Mouse (Mus musculus) thymus, postnatal 10 days (tissue): ENCODE measurements around the gene Cd4.

ENCODE experiments used
- DNase-seq, 2 experiments: peaks; one replicate each; pipeline ENCODE4 v3.0.0; 2021; ENCODE audit warnings: low spot score in 2 of 2

Gene Cd4

GRCm38 (mm10) chr6:124885956-124886381, 2.1 kb downstream of the Cd4 start:
- peak; percentile 54 to 70 for DNase-seq

DNA sequence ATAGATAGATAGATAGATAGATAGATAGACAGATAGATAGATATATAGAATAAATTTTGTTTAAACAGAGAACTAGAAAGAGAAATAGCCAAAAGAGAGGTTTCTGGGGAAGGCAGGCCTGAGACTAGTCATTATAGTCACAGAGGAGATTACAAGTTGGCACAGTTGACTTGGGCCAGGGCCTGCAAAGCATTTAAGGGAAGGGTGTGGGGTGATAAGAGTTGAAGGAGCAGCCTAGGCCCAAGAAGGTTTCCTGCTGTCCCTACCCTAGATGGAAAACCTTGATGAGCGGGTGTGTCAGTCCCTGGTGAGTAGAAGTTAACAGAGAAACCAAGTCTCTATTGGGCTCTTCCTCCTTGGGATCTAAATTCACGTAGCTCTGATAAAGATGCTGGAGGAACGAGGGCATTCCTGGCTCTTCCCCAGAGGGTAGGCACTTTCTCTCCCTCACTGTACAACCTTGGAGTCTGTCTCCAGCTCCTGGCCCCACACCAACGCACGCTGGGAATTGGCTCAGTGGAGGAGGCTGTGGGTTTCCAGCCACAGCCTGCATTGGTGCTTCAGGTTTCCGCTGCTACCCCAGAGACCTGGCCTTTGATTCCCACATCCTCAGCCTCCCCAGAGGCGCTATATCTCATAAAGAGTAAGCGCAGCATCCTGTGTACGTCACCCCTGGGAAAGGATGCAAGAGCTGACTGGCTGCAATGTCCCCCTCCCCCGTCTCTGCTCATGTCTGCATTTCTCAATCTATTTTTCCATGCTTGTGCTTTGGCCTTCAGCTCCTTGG, 3.1 kb downstream of the Cd4 start:
- peak; percentile 76 to 80 for DNase-seq

- DNase-seq = no peak
Observed at GRCm38 (mm10) chr6:124883351-124883750, 4.7 kb downstream of the Cd4 start.

DNA sequence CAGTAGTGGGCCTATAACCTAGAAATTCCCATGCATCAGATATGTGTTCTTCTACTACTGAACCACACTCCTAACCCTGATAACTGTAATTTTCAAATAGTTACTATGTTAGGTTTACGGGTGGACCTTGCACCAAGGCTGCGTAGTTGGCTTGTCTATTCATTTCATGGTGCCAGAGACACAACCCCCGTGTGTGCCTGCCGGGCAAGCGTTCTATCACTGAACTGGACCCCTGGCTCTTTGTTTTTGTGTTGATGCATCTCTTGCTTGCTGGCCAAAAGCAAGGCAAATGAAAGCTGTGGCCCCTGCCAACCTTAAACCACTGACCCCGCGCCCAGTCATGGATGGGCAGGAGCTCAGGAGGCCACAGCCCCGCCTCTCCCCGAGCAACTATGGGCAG, 6.2 kb downstream of the Cd4 start:
- DNase-seq = no peak

DNA sequence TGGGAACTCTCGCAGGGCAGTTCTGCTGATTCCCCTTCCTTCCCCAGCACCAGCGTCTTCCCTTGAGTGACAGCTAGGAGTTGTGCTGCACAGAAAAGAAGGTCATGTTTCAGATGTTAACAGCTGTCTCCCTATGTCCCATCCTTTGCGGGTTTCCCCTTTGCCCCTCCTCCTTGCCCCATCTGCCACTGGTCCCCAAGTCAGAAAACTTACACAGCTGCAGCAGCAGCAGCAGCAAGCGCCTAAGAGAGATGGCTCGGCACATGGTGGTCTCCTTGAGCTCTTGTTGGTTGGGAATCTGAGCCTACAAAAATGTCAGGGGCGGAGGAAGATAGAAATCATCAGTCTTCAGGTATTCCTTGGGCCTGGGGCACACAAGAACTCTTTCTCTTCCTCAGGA, 8.6 kb downstream of the Cd4 start:
- DNase-seq = peak; percentile 71 to 82

GRCm38 (mm10) chr6:124874348-124874747, 13.7 kb downstream of the Cd4 start:
- no peak for DNase-seq

GRCm38 (mm10) chr6:124866560-124866959, 21.5 kb downstream of the Cd4 start:
- no peak for DNase-seq

DNA sequence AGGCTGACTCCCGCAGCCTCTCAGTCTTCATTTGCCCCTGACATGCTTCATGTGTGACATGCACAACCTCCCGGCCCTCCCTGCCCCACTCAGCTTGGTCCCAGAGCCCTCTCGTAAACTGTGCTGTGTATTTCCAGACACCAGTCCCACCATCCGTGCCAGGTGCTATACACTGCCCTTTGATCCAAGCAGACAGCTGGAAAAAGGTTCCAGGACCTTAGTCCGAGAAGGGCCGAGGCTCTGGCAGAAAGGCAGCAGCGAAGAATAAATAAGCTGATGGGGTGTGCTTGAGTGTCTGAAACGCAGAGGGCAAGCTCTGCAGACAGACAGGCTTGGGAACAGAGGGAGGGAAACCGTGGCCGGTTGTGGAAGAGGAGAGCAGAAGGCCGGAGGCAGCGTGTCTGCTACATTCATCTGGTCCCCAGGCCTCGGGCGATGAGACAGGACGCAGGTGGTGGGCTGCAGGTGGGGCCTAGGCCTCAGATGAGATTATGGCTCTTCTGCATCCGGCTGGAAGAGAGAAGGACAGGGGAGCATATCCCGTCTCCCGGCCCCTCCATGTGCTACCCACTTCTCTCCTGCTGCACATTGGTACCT, 22.2 kb downstream of the Cd4 start:
- no peak for DNase-seq

DNA sequence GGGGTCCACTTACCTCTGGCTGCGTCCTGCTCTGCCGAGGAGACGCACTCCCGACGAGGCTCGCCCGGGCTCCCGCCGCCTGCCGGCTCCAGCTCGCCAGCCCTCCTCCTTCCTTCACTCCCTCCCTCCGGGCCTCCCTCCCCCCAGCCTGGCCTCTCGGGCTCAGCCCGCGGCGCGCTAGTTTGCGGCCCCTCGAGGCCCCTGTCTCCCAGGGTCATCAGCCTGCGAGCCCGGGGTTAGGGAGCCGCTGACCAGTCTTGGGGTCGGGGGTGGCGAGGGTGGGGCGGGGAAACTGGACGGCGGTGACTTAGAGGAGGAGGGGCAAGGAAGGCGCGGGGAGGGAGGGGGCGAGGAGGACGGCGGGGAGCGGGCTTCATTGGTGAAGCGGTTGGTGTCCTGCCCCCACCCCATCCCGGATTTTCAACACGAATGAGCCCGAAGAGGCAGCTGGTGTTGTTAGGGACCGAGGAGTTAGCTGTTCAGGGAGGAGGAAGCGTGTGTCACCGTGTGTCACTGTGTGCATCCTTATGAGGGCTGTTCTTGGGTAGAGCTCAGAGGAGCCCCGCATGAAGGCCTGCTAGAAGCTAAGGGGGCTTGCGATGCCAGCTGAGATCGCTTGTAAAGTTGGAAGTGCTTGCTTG, 24.2 kb downstream of the Cd4 start, which contains the start of gene Gpr162:
TSS of gene Gpr162 (minus strand) at position 326 of the 641 bp plus-strand sequence.
- peak; percentile 71 to 73 for DNase-seq

- peak; percentile 78 to 83 for DNase-seq
Observed at GRCm38 (mm10) chr6:124863125-124863657, 24.8 kb downstream of the Cd4 start.

DNA sequence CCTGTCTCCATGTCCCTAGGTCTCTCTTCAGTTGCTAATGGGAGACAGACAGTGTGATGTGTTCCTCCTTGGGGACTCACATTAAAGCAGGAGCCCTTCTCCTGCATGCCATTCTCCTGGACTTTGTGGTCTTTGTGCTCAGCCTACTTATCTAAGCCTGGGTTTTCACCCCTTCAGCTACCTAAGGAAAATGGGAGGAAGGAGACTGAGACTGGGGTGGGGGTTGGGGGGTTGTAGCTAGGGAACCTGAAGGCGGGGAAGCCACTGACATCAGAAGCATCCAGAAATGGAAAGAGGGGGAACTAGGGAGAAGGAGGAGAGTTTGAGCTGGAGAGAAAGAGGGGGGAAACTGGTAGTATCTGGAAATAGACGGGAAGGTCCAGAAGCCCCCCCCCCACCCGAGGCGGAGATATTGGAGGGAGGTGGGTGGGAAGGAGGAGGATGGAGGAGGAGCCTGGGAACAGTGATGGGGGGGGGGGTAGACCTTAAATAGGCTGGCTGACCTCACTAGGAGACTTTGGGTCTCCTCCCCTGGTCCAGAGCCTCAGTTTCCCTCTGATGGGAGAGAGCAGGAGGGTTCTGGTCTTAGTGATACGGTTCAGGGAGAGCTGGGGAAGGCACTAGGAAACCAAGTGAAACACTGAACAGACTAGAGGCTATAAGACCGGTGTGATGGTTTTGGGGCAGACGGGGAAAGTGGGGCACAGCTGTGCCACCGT, 25.5 kb downstream of the Cd4 start:
- no peak for DNase-seq

DNA sequence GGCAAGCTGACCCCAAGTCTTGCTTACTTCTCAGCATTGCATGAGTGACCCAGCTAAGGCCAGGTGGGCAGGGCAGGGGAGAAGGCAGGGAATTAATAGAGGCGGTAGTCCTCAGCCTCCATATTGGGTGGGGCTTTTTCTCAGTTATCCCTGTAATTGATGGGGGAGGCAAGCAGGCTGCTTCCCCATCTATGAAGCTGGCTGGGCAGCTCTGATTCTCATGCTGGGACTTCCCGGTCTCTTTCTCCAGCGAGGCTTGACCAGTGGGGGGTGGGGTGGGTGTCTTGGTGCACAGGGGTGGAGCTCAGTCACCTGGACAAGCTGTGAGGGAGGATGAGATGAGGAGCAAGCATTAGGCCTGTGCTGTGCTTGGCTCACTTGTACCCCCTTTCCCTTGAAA, 26.2 kb downstream of the Cd4 start:
- DNase-seq = no peak

GRCm38 (mm10) chr6:124861266-124861665, 26.8 kb downstream of the Cd4 start:
- no peak for DNase-seq

DNA sequence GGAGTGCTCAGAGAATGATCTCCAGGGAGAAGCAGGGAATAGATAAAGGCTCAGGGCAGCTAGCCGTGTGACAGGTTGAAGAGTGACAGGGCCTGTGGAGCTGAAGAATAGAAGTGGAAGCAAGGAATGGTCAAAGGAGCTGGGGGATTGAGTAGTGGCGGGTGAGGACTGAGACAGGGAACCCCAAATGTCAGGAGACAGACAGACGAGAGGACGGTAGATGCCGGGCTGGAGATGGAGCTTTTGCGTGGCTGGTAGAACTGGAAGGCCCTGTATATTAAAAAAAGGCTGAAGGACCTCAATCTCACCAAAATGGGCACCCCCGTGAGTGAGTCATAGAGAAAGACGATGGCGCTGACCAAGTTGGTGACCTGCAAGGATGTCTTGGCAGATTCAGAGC, 27.5 kb downstream of the Cd4 start:
- no peak for DNase-seq

- peak; percentile 82 to 94 for DNase-seq
Observed at GRCm38 (mm10) chr6:124859725-124860124, 28.3 kb downstream of the Cd4 start.

DNA sequence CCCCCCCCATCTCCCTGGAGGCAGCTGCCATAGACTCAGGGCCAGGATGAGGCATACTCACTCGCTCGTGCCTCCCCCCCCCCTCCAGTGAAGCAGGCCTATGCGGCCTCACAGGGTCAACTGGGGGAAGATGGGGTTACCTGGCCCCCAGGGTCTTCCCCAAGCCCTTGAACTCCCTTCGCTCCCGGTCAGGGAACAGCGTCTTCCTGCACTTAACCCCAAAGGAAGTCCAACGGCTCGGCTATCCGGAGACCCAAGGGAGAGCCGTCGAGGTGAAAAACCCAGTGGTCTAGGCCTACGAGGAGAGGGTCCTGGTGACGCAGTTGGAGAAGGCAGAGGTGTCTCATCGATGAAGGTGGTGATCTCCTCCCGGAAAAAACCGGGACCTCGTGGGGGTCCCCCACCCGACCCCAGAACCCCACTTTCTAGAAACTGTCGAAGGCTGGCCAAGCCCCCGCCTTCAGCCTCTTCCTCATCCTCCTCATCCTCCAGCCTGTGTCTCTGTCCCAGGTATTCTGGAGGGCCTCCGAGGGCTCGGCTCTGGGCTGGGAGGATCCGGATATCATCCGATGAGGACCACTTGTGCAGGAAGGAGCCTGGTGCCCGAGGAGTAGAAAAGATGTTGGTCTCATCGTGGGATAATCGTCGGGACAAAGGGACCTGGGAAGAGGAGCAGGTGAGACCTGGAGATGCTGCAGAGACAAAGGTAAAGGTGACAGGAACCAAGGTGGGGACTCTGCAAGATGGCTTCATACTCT, 29.3 kb downstream of the Cd4 start:
- no peak for DNase-seq

- no peak for DNase-seq
Observed at GRCm38 (mm10) chr6:124857840-124858530, 30.0 kb downstream of the Cd4 start.

- DNase-seq = peak; percentile 76 to 79
Observed at GRCm38 (mm10) chr6:124856916-124857839, 30.8 kb downstream of the Cd4 start, which contains the start of gene P3h3. P3h3 (minus strand) TSS chr6:124857752.

DNA sequence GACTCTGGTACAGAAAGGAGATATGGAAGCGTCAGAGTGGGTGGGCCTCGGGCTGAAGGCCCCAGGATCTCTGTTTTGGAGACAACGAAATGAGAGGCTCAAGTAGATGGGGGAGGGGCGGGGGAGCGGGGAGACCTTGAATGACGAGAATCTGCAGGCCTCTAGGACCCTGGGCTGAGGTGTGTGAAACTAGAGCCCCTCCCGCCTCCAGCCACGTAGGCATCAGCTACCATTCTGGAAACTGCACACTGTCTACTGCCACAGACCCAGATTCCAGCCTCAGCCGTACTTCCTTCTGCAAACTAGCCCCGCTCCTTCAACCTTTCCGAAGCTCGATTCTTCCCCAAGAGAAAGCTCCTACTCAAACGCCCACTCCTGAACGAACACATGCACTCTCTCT, 31.7 kb downstream of the Cd4 start:
- no peak for DNase-seq
